Mouse (Mus musculus) neural tube, embryonic 14.5 days (tissue): ENCODE measurements around the gene Fam167b. TPM values are rescaled to one million over a fixed set of nuclear protein-coding genes. Genes with fewer than 3 reads are reported as not detected.

ENCODE experiments used
- ATAC-seq: fragments of 200-750 bp; cut with Nextera tagmentation; 2 replicates; pipeline ENCODE4 v1.8.0; 2017; ENCODE audit warnings: low read depth, mild to moderate bottlenecking, moderate TSS enrichment, moderate library complexity
- H3K27ac ChIP-seq: fragments of 300-500 bp; sonication (generic); 2 replicates; pipeline ENCODE4 v1.5.1; 2014; ENCODE audit warnings: low read depth, mild to moderate bottlenecking, control low read depth, low read length, moderate library complexity, mixed read lengths
- H3K27me3 ChIP-seq: fragments of 300-500 bp; sonication (generic); 2 replicates; pipeline ENCODE4 v1.6.1; 2014; ENCODE audit warnings: low read length; ENCODE audit not compliant: control insufficient read depth, insufficient read depth
- H3K36me3 ChIP-seq: fragments of 300-500 bp; sonication (generic); 2 replicates; pipeline ENCODE4 v1.6.1; 2014; ENCODE audit warnings: low read length, mixed read lengths; ENCODE audit not compliant: control insufficient read depth, insufficient read depth
- H3K4me1 ChIP-seq: fragments of 300-500 bp; sonication (generic); 2 replicates; pipeline ENCODE4 v1.6.1; 2014; ENCODE audit warnings: low read length; ENCODE audit not compliant: control insufficient read depth, insufficient read depth
- H3K4me2 ChIP-seq: fragments of 300-500 bp; sonication (generic); 2 replicates; pipeline ENCODE4 v1.6.1; 2014; ENCODE audit warnings: mild to moderate bottlenecking, low read depth, low read length, control low read depth
- H3K4me3 ChIP-seq: fragments of 300-500 bp; sonication (generic); 2 replicates; pipeline ENCODE4 v1.5.1; 2014; ENCODE audit warnings: low read depth, low read length, control low read depth, mixed read lengths
- H3K9ac ChIP-seq: fragments of 300-500 bp; sonication (generic); replicated peaks from 2 replicates; pipeline ENCODE4 v1.6.1; 2014; ENCODE audit warnings: low read depth, mild to moderate bottlenecking, control low read depth, low read length, mixed read lengths
- H3K9me3 ChIP-seq: fragments of 300-500 bp; sonication (generic); 2 replicates; pipeline ENCODE4 v1.6.1; 2016; ENCODE audit warnings: low read length; ENCODE audit not compliant: control insufficient read depth
- WGBS: fragments of 180-500 bp; shearing (Covaris S2); extraction: QIAGEN DNeasy Blood & Tissue Kit; methylation state at CpG from one replicate; pipeline ENCODE4 v1.1.7; 2014; 5-methylcytosine and 5-hydroxymethylcytosine counted together
- polyA plus RNA-seq: library from polyadenylated mRNA; unstranded; fragments of >200 nt; fragmentation: Nextera tagmentation; extraction: Ambion mirVana; gene quantifications from 2 replicates; pipeline ENCODE4 v1.2.1, GENCODE M21; 2014

Gene Fam167b
- not detected in 2 replicates for polyA plus RNA-seq

DNA sequence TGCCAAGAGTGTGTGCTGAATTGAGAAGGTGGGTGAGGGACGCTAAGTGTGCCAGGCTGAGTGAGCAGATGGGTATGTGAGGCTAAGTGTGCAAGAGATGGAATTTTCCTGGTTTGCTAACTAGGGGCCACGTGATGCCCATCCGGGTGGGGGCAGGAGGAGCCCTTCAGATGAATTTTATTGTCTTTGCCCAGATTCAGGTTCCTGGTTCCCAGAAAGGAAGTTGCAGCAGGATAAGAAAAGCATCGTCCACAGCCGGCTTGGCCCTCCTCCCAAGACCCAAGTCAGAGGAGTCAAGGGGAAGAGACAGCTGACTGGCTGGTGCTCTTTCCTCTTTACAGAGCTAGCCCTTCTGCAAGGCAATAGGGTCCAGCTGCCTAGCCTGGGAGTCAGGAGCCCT, at the start of gene Fam167b:
Fam167b (minus strand) TSS at position 84 of the 400 bp plus-strand sequence.
- Histone ChIP-seq H3K36me3 (no peaks in the 10 kb centered on the region), H3K9me3 (no peaks in the 10 kb centered on the region), H3K4me2 (no peak within 1 kb of the TSS), H3K27me3 (no peaks in the 10 kb centered on the region), H3K4me1 (no peaks in the 10 kb centered on the region; the same call in 1 of the 2 replicates), H3K27ac (no peak within 1 kb of the TSS), H3K4me3 (no peak within 1 kb of the TSS), H3K9ac (no peak within 1 kb of the TSS)
- 78% methylated on average over 5 of the region's 5 CpGs for WGBS
- no peak for ATAC-seq

DNA sequence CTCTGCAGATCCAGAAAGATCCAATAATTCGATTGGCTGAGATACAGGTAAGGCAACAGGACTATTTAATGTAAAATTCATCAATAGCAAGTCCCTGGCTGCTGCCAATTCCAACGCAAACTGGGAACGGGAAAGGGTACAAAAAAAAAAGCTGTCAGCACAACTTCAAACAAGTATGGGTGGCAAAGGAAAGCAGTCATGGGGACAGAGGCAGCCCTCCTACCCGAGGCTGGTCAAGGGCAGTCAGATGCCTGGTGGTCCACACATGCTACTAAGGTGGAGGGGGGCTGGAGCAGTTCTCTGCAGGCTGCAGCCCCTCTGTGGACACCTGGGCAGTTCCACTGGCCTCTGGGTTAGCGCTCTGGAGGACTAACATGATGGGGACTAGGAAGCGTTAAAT, 47.7 kb upstream of the Fam167b start:
- whole genome bisulfite sequencing = 81% methylated on average over 6 of the region's 6 CpGs
- Histone ChIP-seq H3K9me3 (no peaks in the 10 kb centered on the region), H3K4me2 (no peak overlapping the region), H3K4me1 (peaks cover 28% of the 10 kb centered on the region), H3K27ac (no peak overlapping the region), H3K27me3 (no peaks in the 10 kb centered on the region), H3K4me3 (no peak overlapping the region), H3K9ac (no peak overlapping the region), H3K36me3 (peaks cover 39% of the 10 kb centered on the region)
- ATAC-seq = no peak

DNA sequence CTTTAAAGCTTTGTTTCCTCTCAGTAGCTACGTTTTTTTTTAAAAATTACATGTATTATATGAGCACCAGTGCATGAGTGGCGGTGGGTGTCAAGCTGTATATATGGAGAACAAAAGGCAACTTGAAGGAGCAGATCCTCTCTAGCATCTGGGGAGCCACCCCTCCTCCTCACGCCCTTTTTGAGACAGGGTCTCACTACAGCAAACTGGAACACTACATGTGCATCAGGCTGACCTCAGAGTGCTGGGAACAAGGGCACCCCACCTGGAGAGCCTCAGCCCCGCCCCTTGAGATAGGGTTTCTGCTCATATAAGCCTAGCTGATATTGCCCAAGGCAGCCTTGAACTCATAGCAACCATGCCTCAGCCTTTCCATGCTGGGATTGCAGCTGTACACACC, 47.1 kb upstream of the Fam167b start:
- H3K9ac ChIP-seq = no peak overlapping the region
- H3K4me1 ChIP-seq = peaks cover 28% of the 10 kb centered on the region
- peaks cover 34% of the 10 kb centered on the region for H3K36me3 ChIP-seq
- H3K4me2 ChIP-seq = peak overlapping the region; percentile 86; the same call in 1 of the 2 replicates
- no peaks in the 10 kb centered on the region for H3K27me3 ChIP-seq
- 41% methylated on average over 4 of the region's 4 CpGs for WGBS
- ATAC-seq = no peak
- H3K27ac ChIP-seq = peak overlapping the region; percentile 96
- H3K9me3 ChIP-seq = no peaks in the 10 kb centered on the region
- no peak overlapping the region for H3K4me3 ChIP-seq

DNA sequence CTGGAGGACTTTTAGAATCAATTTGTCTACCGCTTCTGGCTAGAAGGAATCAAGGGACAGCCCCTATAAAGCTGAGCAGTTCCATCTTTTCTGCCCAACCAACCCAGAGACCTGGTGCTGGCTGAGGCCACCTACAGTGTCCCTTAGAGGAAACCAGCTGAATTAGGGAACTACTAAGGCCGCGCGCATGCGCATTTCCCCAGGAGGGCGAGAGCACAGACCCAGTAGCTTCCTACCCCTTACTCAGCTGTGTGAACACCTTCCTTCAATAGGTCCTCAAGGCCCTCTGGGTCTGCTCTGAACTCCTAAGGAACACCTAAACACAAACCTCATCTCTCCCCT, 46.7 kb upstream of the Fam167b start:
- H3K9ac ChIP-seq = peak overlapping the region; percentile 81
- peak overlapping the region; percentile 96 for H3K27ac ChIP-seq
- peak; percentile 44; the same call in 1 of the 2 replicates for ATAC-seq
- H3K4me1 ChIP-seq = peaks cover 28% of the 10 kb centered on the region
- H3K9me3 ChIP-seq = no peaks in the 10 kb centered on the region
- H3K4me2 ChIP-seq = peak overlapping the region; percentile 86
- no peaks in the 10 kb centered on the region for H3K27me3 ChIP-seq
- peaks cover 29% of the 10 kb centered on the region for H3K36me3 ChIP-seq
- peak overlapping the region; percentile 59; the same call in 1 of the 2 replicates for H3K4me3 ChIP-seq
- 1% methylated on average over 6 of the region's 6 CpGs for WGBS

DNA sequence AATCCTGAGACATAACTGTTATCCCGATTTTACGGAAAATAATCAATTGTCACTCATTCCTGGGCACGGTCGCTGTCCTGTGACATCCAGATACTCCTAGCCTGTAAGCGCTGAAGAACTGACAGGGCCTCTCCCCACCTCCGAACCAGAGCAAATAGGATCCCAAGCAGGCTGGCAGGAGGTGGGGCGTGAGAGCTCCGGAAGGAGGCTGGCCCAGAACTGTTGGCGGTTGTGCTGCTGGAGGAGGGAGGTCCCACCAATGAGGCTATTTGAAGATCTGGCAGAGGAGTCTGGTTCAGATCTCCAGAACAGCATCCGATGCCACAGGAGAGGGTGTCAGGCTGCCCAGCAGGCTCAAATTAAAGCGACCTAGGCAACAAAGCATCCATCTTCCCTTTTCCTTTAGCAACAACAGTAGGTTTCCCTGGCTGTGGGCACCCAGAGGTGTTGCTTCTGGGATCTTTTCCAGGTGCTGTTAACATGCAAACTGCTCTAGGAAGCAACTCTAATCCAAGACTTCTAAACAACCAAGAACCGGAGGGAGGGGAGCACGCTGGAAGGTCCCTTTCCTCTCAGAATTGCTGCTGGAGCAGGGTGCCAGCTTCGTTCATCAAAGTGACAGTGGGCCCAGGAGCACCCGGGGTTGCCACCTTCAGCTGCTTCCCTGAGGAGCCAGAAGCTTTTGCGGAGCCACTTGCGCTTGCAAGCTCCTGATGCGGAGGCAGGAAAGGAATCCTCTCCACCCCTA, 46.1 kb upstream of the Fam167b start:
- H3K9me3 ChIP-seq = no peaks in the 10 kb centered on the region
- no peaks in the 10 kb centered on the region for H3K27me3 ChIP-seq
- H3K27ac ChIP-seq = peak overlapping the region; percentile 96
- ATAC-seq = peak; percentile 91
- peaks cover 28% of the 10 kb centered on the region for H3K4me1 ChIP-seq
- H3K4me3 ChIP-seq = peak overlapping the region; percentile 59
- peak overlapping the region; percentile 81 for H3K9ac ChIP-seq
- H3K4me2 ChIP-seq = peak overlapping the region; percentile 86
- 0% methylated on average over 18 of the region's 18 CpGs for WGBS
- peaks cover 25% of the 10 kb centered on the region for H3K36me3 ChIP-seq

DNA sequence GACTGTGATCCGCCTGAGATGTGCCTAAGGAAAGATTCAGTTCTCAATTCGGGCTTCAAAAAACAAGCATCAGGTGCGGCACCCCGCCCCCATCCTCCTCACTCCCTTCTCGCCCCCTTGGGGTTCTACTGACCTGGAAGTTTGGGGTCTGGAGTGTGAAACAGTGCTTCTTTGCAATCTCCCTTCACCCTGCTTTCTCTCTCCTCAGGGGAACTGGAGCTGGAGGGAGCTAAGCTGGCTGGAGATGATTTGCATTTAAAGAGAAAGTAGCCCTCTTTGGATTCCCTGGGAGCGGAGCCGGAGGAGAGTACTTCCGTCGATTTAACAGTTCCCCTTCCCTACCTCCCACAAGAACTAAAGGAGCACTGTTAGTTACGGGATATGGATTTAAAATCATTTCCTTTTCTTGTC, 45.3 kb upstream of the Fam167b start, which contains the start of gene Ccdc28b:
Ccdc28b (minus strand) TSS at position 267 of the 411 bp plus-strand sequence.
- Histone ChIP-seq H3K36me3 (peaks cover 17% of the 10 kb centered on the region), H3K9ac (peak within 1 kb of the TSS; percentile 81), H3K4me1 (peaks cover 28% of the 10 kb centered on the region), H3K9me3 (no peaks in the 10 kb centered on the region), H3K4me3 (peak within 1 kb of the TSS; percentile 59), H3K27ac (peak within 1 kb of the TSS; percentile 96), H3K4me2 (peak within 1 kb of the TSS; percentile 86), H3K27me3 (no peaks in the 10 kb centered on the region)
- under 1% methylated on average over 10 of the region's 10 CpGs for WGBS
- peak; percentile 14; the same call in 1 of the 2 replicates for ATAC-seq

DNA sequence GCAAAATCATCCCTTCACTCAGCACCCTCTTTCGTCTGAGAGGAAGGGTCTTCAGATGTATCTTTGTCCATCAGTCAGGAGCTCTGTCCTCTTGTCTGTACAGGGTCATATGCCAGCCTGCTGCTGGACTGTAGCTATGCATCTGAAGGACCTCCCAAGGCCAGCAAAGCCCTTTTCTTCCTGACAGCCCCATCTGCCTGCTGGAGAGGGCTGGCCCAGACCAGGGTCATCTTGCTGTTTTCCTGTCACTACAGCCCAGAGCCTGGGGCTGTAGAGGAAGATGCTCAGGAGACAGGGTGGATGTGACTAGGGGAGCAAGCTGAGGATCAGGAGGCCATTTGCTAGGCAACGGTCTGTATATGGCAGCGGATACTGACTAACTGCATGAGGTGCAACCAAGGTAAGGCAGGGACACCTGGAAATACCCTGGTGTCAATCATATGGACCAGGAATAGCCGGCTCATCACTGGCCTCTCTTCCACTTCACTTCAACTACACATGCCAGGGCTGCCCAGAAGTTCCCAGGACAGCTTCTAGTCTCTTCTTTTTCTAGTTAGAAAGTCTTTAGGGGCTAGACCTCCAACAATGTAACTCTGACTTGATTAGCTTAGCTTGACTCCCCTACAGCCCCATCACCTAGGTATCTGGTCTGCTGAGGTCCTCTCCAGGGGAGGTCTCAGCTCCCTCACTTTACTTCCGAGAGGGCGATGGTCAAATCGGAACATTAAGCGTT, 44.6 kb upstream of the Fam167b start:
- Histone ChIP-seq H3K9ac (peak overlapping the region; percentile 81), H3K36me3 (peaks cover 10% of the 10 kb centered on the region), H3K27ac (peak overlapping the region; percentile 96), H3K4me3 (peak overlapping the region; percentile 59), H3K4me1 (peaks cover 33% of the 10 kb centered on the region), H3K27me3 (no peaks in the 10 kb centered on the region), H3K9me3 (no peaks in the 10 kb centered on the region), H3K4me2 (peak overlapping the region; percentile 86)
- 16% methylated on average over 8 of the region's 8 CpGs for WGBS
- no peak for ATAC-seq

DNA sequence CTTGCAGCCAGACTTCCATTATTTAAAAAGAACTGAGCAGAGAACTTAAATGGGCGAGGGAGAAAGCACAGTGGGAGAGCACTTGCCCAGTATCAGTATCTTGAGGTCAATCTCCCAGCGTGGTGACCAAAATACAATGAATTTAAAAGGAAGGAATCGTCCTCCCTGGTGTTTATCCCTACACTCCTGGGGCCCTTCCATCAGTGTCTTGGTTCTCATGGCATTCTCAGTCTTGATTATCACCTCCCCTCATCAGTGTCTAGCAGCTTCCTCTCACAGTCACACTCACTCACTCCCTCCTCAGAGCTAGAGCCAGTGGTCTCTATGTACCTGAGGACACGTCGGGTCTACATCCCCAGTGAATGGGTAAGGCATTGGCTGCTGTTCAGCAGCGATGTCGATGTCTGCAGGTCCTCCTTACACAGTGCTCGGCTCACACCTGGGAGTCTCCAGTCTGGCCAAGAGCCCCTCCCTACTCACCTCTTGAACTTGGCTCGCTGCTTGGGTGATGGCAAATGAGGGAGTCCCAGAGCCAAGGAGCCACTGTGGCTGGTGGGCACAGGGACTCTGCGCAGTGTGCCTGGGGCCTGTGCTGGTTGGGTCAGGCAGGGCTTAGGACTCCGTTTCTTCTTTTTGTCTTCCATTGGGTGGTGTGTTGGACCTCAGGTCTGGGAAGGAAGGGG, 43.9 kb upstream of the Fam167b start:
- no peak for ATAC-seq
- H3K4me1 ChIP-seq = peaks cover 36% of the 10 kb centered on the region
- no peak overlapping the region; the same call in 1 of the 2 replicates for H3K27ac ChIP-seq
- no peaks in the 10 kb centered on the region for H3K9me3 ChIP-seq
- peak overlapping the region; percentile 59; the same call in 1 of the 2 replicates for H3K4me3 ChIP-seq
- 85% methylated on average over 11 of the region's 11 CpGs for WGBS
- peaks cover 3% of the 10 kb centered on the region for H3K36me3 ChIP-seq
- H3K4me2 ChIP-seq = peak overlapping the region; percentile 86
- H3K27me3 ChIP-seq = no peaks in the 10 kb centered on the region
- H3K9ac ChIP-seq = peak overlapping the region; percentile 81; the same call in 1 of the 2 replicates
